Mouse (Mus musculus): Measurements from ENCODE around the gene Pgm1. TPM values are rescaled to one million over a fixed set of nuclear protein-coding genes. Genes with fewer than 3 reads are reported as not detected.
A peak's percentile ranks its signal among the peaks of the same experiment; 100 is the strongest.

The Pgm1 gene
- total and polyA plus RNA-seq, 2 experiments from 2014 or later = 106 to 112 TPM

- H3K9me3 ChIP-seq (ENCODE audit: low read length) = no peaks in the 10 kb centered on the region
- ATAC-seq (ENCODE audit: low FRiP score) = peak; percentile 85
- WGBS = 37% methylated on average over 5 of the region's 5 CpGs
- no peak overlapping the region for H3K4me3 ChIP-seq (ENCODE audit: low read depth, low read length)
- no peak overlapping the region for H3K4me2 ChIP-seq (ENCODE audit: low read depth, low read length, poor library complexity, severe bottlenecking)
- H3K27ac ChIP-seq (ENCODE audit: low read depth, low read length) = no peak overlapping the region
- peak; percentile 85 for TF ChIP-seq CTCF (IDR thresholded peaks at IDR 0.05)
- peak; percentile 85 for DNase-seq (ENCODE audit: low spot score)
- no peaks in the 10 kb centered on the region for H3K27me3 ChIP-seq (ENCODE audit: insufficient read depth, low read length)
- no peak overlapping the region for H3K9ac ChIP-seq (replicated peaks; ENCODE audit: low read length, poor library complexity, severe bottlenecking)
- no peaks in the 10 kb centered on the region for H3K36me3 ChIP-seq (ENCODE audit: insufficient read depth, low read length)
- H3K4me1 ChIP-seq (ENCODE audit: insufficient read depth, low read length) = no peaks in the 10 kb centered on the region
Observed at GRCm38 (mm10) chr4:100008371-100009090, 79.3 kb downstream of the Pgm1 start.

GRCm38 (mm10) chr4:100009211-100009678 is 80.0 kb downstream of the Pgm1 start:
- H3K4me1 ChIP-seq (ENCODE audit: insufficient read depth, low read length) = no peaks in the 10 kb centered on the region
- no peaks in the 10 kb centered on the region for H3K27me3 ChIP-seq (ENCODE audit: insufficient read depth, low read length)
- H3K36me3 ChIP-seq (ENCODE audit: insufficient read depth, low read length) = no peaks in the 10 kb centered on the region
- H3K9ac ChIP-seq (replicated peaks; ENCODE audit: low read length, poor library complexity, severe bottlenecking) = no peak overlapping the region
- DNase-seq (ENCODE audit: low spot score) = peak; percentile 87
- no peak overlapping the region for H3K4me2 ChIP-seq (ENCODE audit: low read depth, low read length, poor library complexity, severe bottlenecking)
- H3K9me3 ChIP-seq (ENCODE audit: low read length) = no peaks in the 10 kb centered on the region
- H3K4me3 ChIP-seq (ENCODE audit: low read depth, low read length) = no peak overlapping the region
- no peak for TF ChIP-seq CTCF (IDR thresholded peaks at IDR 0.05)
- 47% methylated on average over 8 of the region's 8 CpGs for WGBS
- ATAC-seq (ENCODE audit: low FRiP score) = peak; percentile 55; the same call in 1 of the 2 replicates
- H3K27ac ChIP-seq (ENCODE audit: low read depth, low read length) = no peak overlapping the region

- Histone ChIP-seq H3K27ac (ENCODE audit: low read depth, low read length) (no peak overlapping the region), H3K36me3 (ENCODE audit: insufficient read depth, low read length) (no peaks in the 10 kb centered on the region), H3K4me3 (ENCODE audit: low read depth, low read length) (no peak overlapping the region), H3K27me3 (ENCODE audit: insufficient read depth, low read length) (no peaks in the 10 kb centered on the region), H3K9me3 (ENCODE audit: low read length) (no peaks in the 10 kb centered on the region), H3K4me1 (ENCODE audit: insufficient read depth, low read length) (no peaks in the 10 kb centered on the region), H3K4me2 (ENCODE audit: low read depth, low read length, poor library complexity, severe bottlenecking) (no peak overlapping the region), H3K9ac (replicated peaks; ENCODE audit: low read length, poor library complexity, severe bottlenecking) (no peak overlapping the region)
- TF ChIP-seq CTCF (IDR thresholded peaks at IDR 0.05) = no peak
- ATAC-seq (ENCODE audit: low FRiP score) = no peak
- no peak for DNase-seq (ENCODE audit: low spot score)
- 89% methylated on average over 3 of the region's 3 CpGs for WGBS
Observed at GRCm38 (mm10) chr4:100010916-100011315, 81.7 kb downstream of the Pgm1 start.

- H3K9ac ChIP-seq (replicated peaks; ENCODE audit: low read length, poor library complexity, severe bottlenecking) = no peak overlapping the region
- no peaks in the 10 kb centered on the region for H3K4me1 ChIP-seq (ENCODE audit: insufficient read depth, low read length)
- DNase-seq (ENCODE audit: low spot score) (peak; percentile 50), ATAC-seq (ENCODE audit: low FRiP score) (no peak; the same call in 1 of the 2 replicates)
- no peaks in the 10 kb centered on the region for H3K36me3 ChIP-seq (ENCODE audit: insufficient read depth, low read length)
- 47% methylated on average over 3 of the region's 3 CpGs for WGBS
- no peak overlapping the region for H3K4me2 ChIP-seq (ENCODE audit: low read depth, low read length, poor library complexity, severe bottlenecking)
- no peak overlapping the region for H3K4me3 ChIP-seq (ENCODE audit: low read depth, low read length)
- no peaks in the 10 kb centered on the region for H3K9me3 ChIP-seq (ENCODE audit: low read length)
- H3K27me3 ChIP-seq (ENCODE audit: insufficient read depth, low read length) = no peaks in the 10 kb centered on the region
- TF ChIP-seq CTCF (IDR thresholded peaks at IDR 0.05) = no peak
- no peak overlapping the region for H3K27ac ChIP-seq (ENCODE audit: low read depth, low read length)
Observed at GRCm38 (mm10) chr4:100011563-100011962, 82.3 kb downstream of the Pgm1 start.

- 87% methylated on average over 8 of the region's 8 CpGs for WGBS
- ATAC-seq (ENCODE audit: low FRiP score) = no peak
Observed at GRCm38 (mm10) chr4:100012361-100013035, 83.3 kb downstream of the Pgm1 start.

GRCm38 (mm10) chr4:100027773-100028172 is 98.6 kb downstream of the Pgm1 start:
- Histone ChIP-seq H3K27ac (ENCODE audit: low read depth, low read length) (no peak overlapping the region), H3K9me3 (ENCODE audit: low read length) (no peaks in the 10 kb centered on the region), H3K4me2 (ENCODE audit: low read depth, low read length, poor library complexity, severe bottlenecking) (no peak overlapping the region), H3K9ac (replicated peaks; ENCODE audit: low read length, poor library complexity, severe bottlenecking) (no peak overlapping the region), H3K4me1 (ENCODE audit: insufficient read depth, low read length) (no peaks in the 10 kb centered on the region; the same call in 1 of the 2 replicates), H3K36me3 (ENCODE audit: insufficient read depth, low read length) (no peaks in the 10 kb centered on the region), H3K27me3 (ENCODE audit: insufficient read depth, low read length) (no peaks in the 10 kb centered on the region), H3K4me3 (ENCODE audit: low read depth, low read length) (no peak overlapping the region)
- ATAC-seq (ENCODE audit: low FRiP score) (no peak), DNase-seq (ENCODE audit: low spot score) (no peak)
- TF ChIP-seq CTCF (IDR thresholded peaks at IDR 0.05) = no peak
- WGBS = 72% methylated on average over 3 of the region's 3 CpGs

More at GRCm38 (mm10) chr4:100012361-100013035, 83.3 kb downstream of the Pgm1 start:
- DNase-seq (ENCODE audit: low spot score) = no peak
- TF ChIP-seq CTCF (IDR thresholded peaks at IDR 0.05) = no peak
- Histone ChIP-seq H3K9me3 (ENCODE audit: low read length) (no peaks in the 10 kb centered on the region), H3K36me3 (ENCODE audit: insufficient read depth, low read length) (no peaks in the 10 kb centered on the region), H3K27me3 (ENCODE audit: insufficient read depth, low read length) (no peaks in the 10 kb centered on the region), H3K9ac (replicated peaks; ENCODE audit: low read length, poor library complexity, severe bottlenecking) (no peak overlapping the region), H3K4me1 (ENCODE audit: insufficient read depth, low read length) (no peaks in the 10 kb centered on the region), H3K4me2 (ENCODE audit: low read depth, low read length, poor library complexity, severe bottlenecking) (no peak overlapping the region), H3K4me3 (ENCODE audit: low read depth, low read length) (no peak overlapping the region), H3K27ac (ENCODE audit: low read depth, low read length) (no peak overlapping the region)

Data from midbrain, postnatal 0 days (tissue).